Mouse (Mus musculus): Measurements from ENCODE around the gene Oaz2.

GRCm38 (mm10) chr9:65635766-65636165 lies 32.0 kb upstream of the Oaz2 start:
- TF ChIP-seq CTCF (IDR thresholded peaks at IDR 0.05; ENCODE audit: extremely low read depth, insufficient read depth, insufficient read length, insufficient replicate concordance), result no peak
- no peak for TF ChIP-seq POLR2A (IDR thresholded peaks at IDR 0.05; ENCODE audit: low read depth, low read length)
